In genomic region chr6:23248313-23249052, GRCm38 (mm10) we compare ENCODE assay signal across 10 mouse cellular contexts. TPM values are rescaled to one million over a fixed set of nuclear protein-coding genes. Genes with fewer than 3 reads are reported as not detected.
DNase-seq lines count a peak whose midpoint lies in the region; ATAC-seq and TF ChIP-seq lines count a peak whose summit lies in the region.
"Had no signal": no experiment of that assay in that cellular context is flagged by ENCODE, and none has a peak within 500 bp of the region (broad histone marks: within the 10 kb centered on the region; RNA-seq: fewer than 3 reads in every experiment).

TSS of gene Fezf1 (minus strand) at chr6:23248362.

- H3K27ac ChIP-seq in heart, postnatal 0 days (ENCODE audit: low read depth), result no peak within 1 kb of the TSS
- H3K27ac ChIP-seq in hindbrain, embryonic 16.5 days (ENCODE audit: low read depth, low read length), result no peak within 1 kb of the TSS
- no peak within 1 kb of the TSS for H3K27ac ChIP-seq in midbrain, embryonic 16.5 days (ENCODE audit: low read length)
- no peak within 1 kb of the TSS for H3K27ac ChIP-seq in thymus, adult 2 months (ENCODE audit: control insufficient read depth, insufficient read depth, low read length)

- H3K27me3 ChIP-seq in heart, postnatal 0 days (ENCODE audit: control insufficient read depth, insufficient read depth, low read length), result peaks cover 96% of the 10 kb centered on the region
- H3K27me3 ChIP-seq in hindbrain, embryonic 16.5 days (replicated peaks; ENCODE audit: control insufficient read depth, insufficient read depth, low read length), result peaks cover 57% of the 10 kb centered on the region
- peaks cover 45% of the 10 kb centered on the region for H3K27me3 ChIP-seq in midbrain, embryonic 16.5 days (ENCODE audit: control insufficient read depth, insufficient read depth, low read depth, low read length)
- peaks cover 5% of the 10 kb centered on the region; the same call in 1 of the 2 replicates for H3K27me3 ChIP-seq in thymus, adult 2 months (ENCODE audit: control insufficient read depth, insufficient read depth, low read length)

- no peak for TF ChIP-seq POLR2A in thymus, adult 2 months (IDR thresholded peaks at IDR 0.05; ENCODE audit: control insufficient read depth, extremely low read depth, insufficient read depth, low read length, poor library complexity)

- WGBS in heart, postnatal 0 days, result 2% methylated on average over 31 of the region's 31 CpGs
- WGBS in hindbrain, embryonic 16.5 days, result under 1% methylated on average over 31 of the region's 31 CpGs
- under 1% methylated on average over 31 of the region's 31 CpGs for WGBS in midbrain, embryonic 16.5 days
- WGBS in thymus, adult 2 months, result 4% methylated on average over 31 of the region's 31 CpGs

- TF ChIP-seq CTCF in heart, postnatal 0 days (IDR thresholded peaks at IDR 0.05; ENCODE audit: low read depth), result no peak
- no peak for TF ChIP-seq CTCF in thymus, adult 2 months (IDR thresholded peaks at IDR 0.05; ENCODE audit: borderline replicate concordance, control insufficient read depth, extremely low read depth, insufficient read depth, low read length, poor library complexity)

- peaks cover 4% of the 10 kb centered on the region; the same call in 1 of the 2 replicates for H3K4me1 ChIP-seq in heart, postnatal 0 days (ENCODE audit: control insufficient read depth, insufficient read depth)
- H3K4me1 ChIP-seq in hindbrain, embryonic 16.5 days (ENCODE audit: control insufficient read depth, insufficient read depth, low read depth, low read length), result peaks cover 7% of the 10 kb centered on the region
- peaks cover 9% of the 10 kb centered on the region for H3K4me1 ChIP-seq in midbrain, embryonic 16.5 days (ENCODE audit: control insufficient read depth, insufficient read depth, low read length)
- H3K4me1 ChIP-seq in thymus, adult 2 months (replicated peaks; ENCODE audit: control insufficient read depth, insufficient read depth, low read length), result no peaks in the 10 kb centered on the region

- H3K4me2 ChIP-seq in heart, postnatal 0 days (ENCODE audit: low read depth, low read length), result peak within 1 kb of the TSS; percentile 48
- H3K4me2 ChIP-seq in hindbrain, embryonic 16.5 days (ENCODE audit: low read length), result peak within 1 kb of the TSS; percentile 60
- H3K4me2 ChIP-seq in midbrain, embryonic 16.5 days (ENCODE audit: low read length), result peak within 1 kb of the TSS; percentile 57

- no peaks in the 10 kb centered on the region for H3K9me3 ChIP-seq in heart, postnatal 0 days (replicated peaks; ENCODE audit: control insufficient read depth, low read length)
- H3K9me3 ChIP-seq in hindbrain, embryonic 16.5 days (ENCODE audit: control insufficient read depth, low read length), result no peaks in the 10 kb centered on the region
- no peaks in the 10 kb centered on the region for H3K9me3 ChIP-seq in midbrain, embryonic 16.5 days (replicated peaks; ENCODE audit: control insufficient read depth, low read length, poor library complexity, severe bottlenecking)

- no peak for TF ChIP-seq EP300 in heart, postnatal 0 days (IDR thresholded peaks at IDR 0.05; ENCODE audit: low read depth)

- no peak within 1 kb of the TSS for H3K9ac ChIP-seq in heart, postnatal 0 days (replicated peaks; ENCODE audit: low read depth, low read length)
- no peak within 1 kb of the TSS for H3K9ac ChIP-seq in hindbrain, embryonic 16.5 days (ENCODE audit: low read depth, low read length)
- no peak within 1 kb of the TSS for H3K9ac ChIP-seq in midbrain, embryonic 16.5 days (ENCODE audit: low read depth, low read length)

- ATAC-seq in heart, postnatal 0 days (ENCODE audit: insufficient read depth, low read depth), result no peak
- no peak for ATAC-seq in hindbrain, embryonic 16.5 days
- ATAC-seq in midbrain, embryonic 16.5 days, result no peak

- H3K4me3 ChIP-seq in heart, postnatal 0 days (ENCODE audit: low read depth, low read length), result peak within 1 kb of the TSS; percentile 34
- H3K4me3 ChIP-seq in hindbrain, embryonic 16.5 days (ENCODE audit: low read length), result peak within 1 kb of the TSS; percentile 37
- peak within 1 kb of the TSS; percentile 37 for H3K4me3 ChIP-seq in midbrain, embryonic 16.5 days (ENCODE audit: low read depth, low read length)
- no peak within 1 kb of the TSS for H3K4me3 ChIP-seq in thymus, adult 2 months (ENCODE audit: control insufficient read depth, insufficient read depth, low read length)

- intact Hi-C loops in heart, postnatal 36 days (cut with DNase I), result no loop called here

- DNase-seq in heart, postnatal 0 days (ENCODE audit: low spot score), result no peak
- no peak for DNase-seq in heart, postnatal 36 days
- peak; percentile 73 for DNase-seq in embryo, embryonic 10.5 days (ENCODE audit: low spot score)
- no peak for DNase-seq in thymus, adult 2 months
- DNase-seq in gastrocnemius, postnatal 10 days, result no peak
- no peak for DNase-seq in kidney, postnatal 4 days
- DNase-seq: cerebellum, adult 9-10 months; kidney, adult 11 months had no signal

- no peaks in the 10 kb centered on the region for H3K36me3 ChIP-seq in heart, postnatal 0 days (replicated peaks; ENCODE audit: control insufficient read depth, insufficient read depth, low read length)
- H3K36me3 ChIP-seq in hindbrain, embryonic 16.5 days (ENCODE audit: control insufficient read depth, insufficient read depth, low read length), result no peaks in the 10 kb centered on the region
- H3K36me3 ChIP-seq in midbrain, embryonic 16.5 days (ENCODE audit: control insufficient read depth, insufficient read depth, low read length), result no peaks in the 10 kb centered on the region
- no peaks in the 10 kb centered on the region for H3K36me3 ChIP-seq in thymus, adult 2 months (ENCODE audit: control insufficient read depth, insufficient read depth, low read length)

RNA-seq across cellular contexts. Expression of gene Fezf1, which starts in this region (rescaled TPM):
- not detected in 2 replicates for total RNA-seq in heart, postnatal 0 days (2014; rRNA removed; ENCODE audit: low replicate concordance)
- polyA plus RNA-seq in heart, postnatal 0 days (2015; fragmentation: Nextera tagmentation; extraction: Ambion mirVana), result not detected in 2 replicates
- total RNA-seq in heart, postnatal 36 days (2021), result not detected
- polyA plus RNA-seq in hindbrain, embryonic 16.5 days (2015; fragmentation: Nextera tagmentation; extraction: Ambion mirVana), result 0.47 TPM in 1 of 2 replicates, not detected in the other
- polyA plus RNA-seq in midbrain, embryonic 16.5 days (2015; fragmentation: Nextera tagmentation; extraction: Ambion mirVana), result 4.7 and 8.9 TPM in 2 replicates
- polyA plus RNA-seq in thymus, adult 2 months (2012; rRNA removed), result 0.15 and 0.46 TPM in 2 replicates
- total RNA-seq in gastrocnemius, postnatal 10 days (2021), result not detected
